Mouse (Mus musculus): ENCODE data around the gene St7l. TPM values are rescaled to one million over a fixed set of nuclear protein-coding genes. Genes with fewer than 3 reads are reported as not detected.
A peak's percentile ranks its signal among the peaks of the same experiment; 100 is the strongest.
"Not testable (repeated sequence)": the region's sequence is repeated elsewhere in the genome, so short reads cannot be mapped to it uniquely, and the experiment has no call there.

Gene St7l
- total RNA-seq (2015; ENCODE audit: low replicate concordance) (18.9 and 28.1 TPM in 2 replicates), total RNA-seq (2017; ENCODE audit: low replicate concordance) (6.4 and 19.6 TPM in 2 replicates)

- ATAC-seq (replicated peaks; ENCODE audit: low FRiP score, poor library complexity, severe bottlenecking) = peak; percentile 90
These were observed at the start of gene St7l, which contains the start of gene Capza1 for GRCm38 (mm10) chr3:104863786-104864650. St7l (plus strand) TSS chr3:104864005. Capza1 (minus strand) TSS chr3:104864505.

GRCm38 (mm10) chr3:104814746-104815145, 49.1 kb upstream of the St7l start:
- ATAC-seq (replicated peaks; ENCODE audit: low FRiP score, poor library complexity, severe bottlenecking) = no peak

- ATAC-seq (replicated peaks; ENCODE audit: low FRiP score, poor library complexity, severe bottlenecking) = no peak
These were observed 48.5 kb upstream of the St7l start for GRCm38 (mm10) chr3:104815346-104815745.

GRCm38 (mm10) chr3:104816130-104816529, 47.7 kb upstream of the St7l start:
- ATAC-seq (replicated peaks; ENCODE audit: low FRiP score, poor library complexity, severe bottlenecking) = no peak

DNA sequence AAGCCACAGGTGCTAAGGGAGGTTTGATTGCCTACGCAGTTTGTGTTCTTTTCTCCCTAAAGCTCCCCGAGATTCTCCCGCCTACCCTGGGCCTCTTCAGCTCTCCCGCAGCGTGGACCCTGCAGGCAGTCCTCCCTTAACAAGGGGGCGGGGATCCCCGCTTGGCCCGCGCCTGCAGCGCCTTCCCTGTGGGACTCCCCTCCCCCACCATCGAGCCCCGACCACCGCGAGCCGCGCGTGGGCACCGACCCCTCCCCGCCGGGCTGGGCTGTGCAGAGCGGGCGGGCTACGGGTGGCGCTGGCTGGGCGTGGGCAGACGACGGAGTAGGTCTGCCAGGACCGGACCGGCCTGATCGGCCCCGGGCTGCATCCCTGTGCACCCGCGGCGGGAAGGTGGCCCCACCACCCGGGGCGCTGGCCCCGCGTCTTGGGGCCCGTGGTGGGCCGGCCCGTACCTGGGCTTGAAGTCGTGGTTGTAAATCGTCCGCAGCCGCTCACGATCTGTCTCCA, 46.3 kb upstream of the St7l start:
- peak; percentile 77 for ATAC-seq (replicated peaks; ENCODE audit: low FRiP score, poor library complexity, severe bottlenecking)

GRCm38 (mm10) chr3:104817991-104818748, 45.6 kb upstream of the St7l start, which contains the start of gene Mov10:
Mov10 (minus strand) TSS chr3:104818563.
- peak; percentile 73 for ATAC-seq (replicated peaks; ENCODE audit: low FRiP score, poor library complexity, severe bottlenecking)

- ATAC-seq (replicated peaks; ENCODE audit: low FRiP score, poor library complexity, severe bottlenecking) = no peak
These were observed 45.1 kb upstream of the St7l start for GRCm38 (mm10) chr3:104818749-104819134.

DNA sequence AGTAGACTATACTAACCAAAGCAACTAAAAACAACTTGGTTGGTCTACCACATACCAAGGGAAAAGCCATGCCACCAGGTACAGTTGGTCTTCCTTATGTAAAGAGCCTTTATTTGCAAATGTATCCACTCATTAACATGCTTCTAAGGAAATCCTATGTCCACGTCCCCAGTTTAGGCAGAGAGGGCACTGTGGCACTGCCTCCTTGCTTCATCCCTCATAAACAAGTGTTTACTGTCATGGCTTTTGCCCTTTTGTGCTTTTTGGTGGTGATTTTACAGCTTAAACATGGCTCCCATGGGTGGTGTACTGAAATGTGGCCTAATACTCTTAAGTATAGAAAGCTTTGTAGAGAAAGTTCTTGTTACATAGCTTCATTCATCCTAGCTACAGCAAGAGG, 43.4 kb upstream of the St7l start:
- no peak for ATAC-seq (replicated peaks; ENCODE audit: low FRiP score, poor library complexity, severe bottlenecking)

DNA sequence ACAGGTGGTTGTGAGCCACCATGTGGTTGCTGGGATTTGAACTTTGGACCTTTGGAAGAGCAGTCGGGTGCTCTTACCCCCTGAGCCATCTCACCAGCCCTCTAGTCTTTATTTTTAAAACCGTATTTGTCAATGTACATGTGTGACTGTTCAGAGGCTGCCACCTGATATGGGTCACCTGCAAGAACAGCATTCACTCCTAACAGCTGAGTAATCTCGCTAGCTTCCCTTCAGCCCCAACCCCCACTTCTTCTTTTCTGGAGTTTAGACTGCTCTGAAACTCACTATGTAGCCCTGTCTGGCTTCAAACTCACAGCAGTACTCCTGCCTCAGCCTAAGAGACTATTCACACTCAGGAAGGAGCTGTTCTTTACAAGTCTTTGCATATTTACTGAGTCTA, 41.4 kb upstream of the St7l start:
- ATAC-seq (replicated peaks; ENCODE audit: low FRiP score, poor library complexity, severe bottlenecking) = no peak

DNA sequence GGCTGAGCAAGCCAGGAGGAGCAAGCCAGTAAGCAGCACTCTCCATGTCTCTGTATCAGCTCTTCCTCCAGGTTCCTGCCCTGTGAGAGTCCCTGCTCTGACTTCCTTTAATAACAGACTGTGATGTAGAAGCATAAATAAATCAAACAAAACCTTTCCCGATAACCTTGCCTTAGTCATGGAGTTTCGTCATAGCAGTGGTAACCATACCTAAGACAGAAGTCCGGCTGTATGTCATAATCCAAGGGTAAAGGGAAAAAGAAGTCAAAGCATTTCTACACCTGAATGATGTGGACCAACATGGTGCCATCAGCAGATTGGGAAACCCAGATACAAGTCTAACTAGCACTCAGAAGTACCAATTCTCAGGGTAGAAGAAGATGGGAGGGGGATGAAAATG, 28.0 kb upstream of the St7l start:
- ATAC-seq (replicated peaks; ENCODE audit: low FRiP score, poor library complexity, severe bottlenecking) = no peak

- ATAC-seq (replicated peaks; ENCODE audit: low FRiP score, poor library complexity, severe bottlenecking) = no peak
These were observed 22.8 kb upstream of the St7l start for GRCm38 (mm10) chr3:104841049-104841448.

DNA sequence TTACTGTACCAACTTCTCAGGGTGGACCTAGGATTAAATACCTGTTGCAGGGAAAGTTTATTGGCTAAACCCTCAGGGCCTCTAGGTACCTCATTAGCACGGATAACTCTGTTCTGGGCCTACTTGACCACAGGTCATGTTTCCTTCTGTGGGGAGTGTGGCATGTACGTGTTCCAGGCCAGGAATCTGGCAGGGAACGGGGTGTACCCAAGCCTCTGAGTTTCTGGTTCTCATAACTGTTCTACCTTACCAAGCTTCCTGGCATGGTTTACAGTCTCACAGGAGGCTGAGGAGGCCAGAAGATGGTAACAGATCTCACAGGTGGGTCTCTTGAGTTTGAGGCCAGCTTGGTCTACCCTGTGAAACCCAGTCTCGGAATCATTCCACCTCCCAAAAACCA, 17.2 kb upstream of the St7l start:
- ATAC-seq (replicated peaks; ENCODE audit: low FRiP score, poor library complexity, severe bottlenecking) = no peak

GRCm38 (mm10) chr3:104854465-104854864, 9.3 kb upstream of the St7l start:
- 0 out of 2 replicates have a peak, but pooled peaks have one; percentile 50 for ATAC-seq (replicated peaks; ENCODE audit: low FRiP score, poor library complexity, severe bottlenecking)

DNA sequence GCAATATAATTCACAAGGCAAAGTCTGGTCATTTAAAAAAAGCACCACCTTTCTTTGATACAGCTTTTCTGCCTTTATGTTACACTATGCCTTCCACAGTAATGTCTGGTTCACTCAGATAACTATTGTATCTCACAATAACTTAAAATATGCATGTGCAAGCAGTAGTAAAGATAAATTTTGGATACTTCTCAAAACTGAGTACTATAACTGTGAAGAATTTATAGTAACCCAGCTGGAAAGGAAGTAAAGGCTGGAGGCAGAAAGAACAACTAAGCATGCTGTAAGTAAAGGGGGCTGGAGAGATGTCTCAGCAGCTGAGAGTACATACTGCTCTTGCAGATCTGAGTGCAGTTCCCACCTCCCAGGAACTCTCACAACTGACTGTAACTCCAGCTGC, 8.9 kb upstream of the St7l start:
- peak; percentile 65 for ATAC-seq (replicated peaks; ENCODE audit: low FRiP score, poor library complexity, severe bottlenecking)

GRCm38 (mm10) chr3:104856106-104856505, 7.7 kb upstream of the St7l start:
- ATAC-seq (replicated peaks; ENCODE audit: low FRiP score, poor library complexity, severe bottlenecking) = peak; percentile 55; the same call in 1 of the 2 replicates

GRCm38 (mm10) chr3:104858560-104858959, 5.2 kb upstream of the St7l start:
- ATAC-seq (replicated peaks; ENCODE audit: low FRiP score, poor library complexity, severe bottlenecking) = 0 out of 2 replicates have a peak, but pooled peaks have one; percentile 53

GRCm38 (mm10) chr3:104864651-104865340, 991 bp downstream of the St7l start:
- peak; percentile 76 for ATAC-seq (replicated peaks; ENCODE audit: low FRiP score, poor library complexity, severe bottlenecking)

DNA sequence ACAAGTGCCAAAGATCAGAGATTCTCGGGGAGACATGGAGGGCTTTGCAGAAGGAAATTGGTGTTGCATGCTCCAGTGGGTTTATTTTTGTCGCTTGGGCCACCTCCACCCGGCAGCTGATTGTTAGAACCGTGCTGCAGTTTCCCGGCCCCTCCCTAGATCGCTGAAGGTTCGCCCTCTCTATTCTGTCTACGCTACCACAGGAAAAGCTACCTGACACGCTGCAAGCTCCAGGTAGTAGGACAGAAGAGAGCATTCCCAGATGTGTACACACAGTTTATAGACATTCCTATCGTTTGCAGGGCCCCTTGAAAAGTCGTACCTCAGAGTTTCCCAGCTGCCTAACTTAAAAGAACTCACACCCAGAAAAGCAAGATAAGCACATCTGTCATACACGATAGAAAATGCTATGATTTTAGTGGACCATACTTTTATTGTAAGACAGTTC, 1.6 kb downstream of the St7l start:
- ATAC-seq (replicated peaks; ENCODE audit: low FRiP score, poor library complexity, severe bottlenecking) = peak; percentile 36; the same call in 1 of the 2 replicates

DNA sequence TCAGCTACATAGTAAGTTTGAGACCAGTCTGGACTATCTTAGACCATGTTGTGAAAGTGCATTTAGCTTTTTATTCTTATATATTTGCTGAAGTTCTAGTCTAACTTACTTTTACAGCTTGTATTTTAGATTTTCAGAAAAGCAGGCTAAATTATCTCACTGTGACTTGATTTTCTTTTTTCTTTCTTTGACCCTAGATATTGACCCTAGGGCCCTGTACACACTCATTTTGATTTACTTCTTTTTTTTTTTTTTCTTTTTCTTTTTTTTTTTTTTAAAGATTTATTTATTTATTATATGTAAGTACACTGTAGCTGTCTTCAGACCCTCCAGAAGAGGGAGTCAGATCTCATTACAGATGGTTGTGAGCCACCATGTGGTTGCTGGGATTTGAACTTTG, 2.9 kb downstream of the St7l start:
- ATAC-seq (replicated peaks; ENCODE audit: low FRiP score, poor library complexity, severe bottlenecking) = not testable (repeated sequence)

DNA sequence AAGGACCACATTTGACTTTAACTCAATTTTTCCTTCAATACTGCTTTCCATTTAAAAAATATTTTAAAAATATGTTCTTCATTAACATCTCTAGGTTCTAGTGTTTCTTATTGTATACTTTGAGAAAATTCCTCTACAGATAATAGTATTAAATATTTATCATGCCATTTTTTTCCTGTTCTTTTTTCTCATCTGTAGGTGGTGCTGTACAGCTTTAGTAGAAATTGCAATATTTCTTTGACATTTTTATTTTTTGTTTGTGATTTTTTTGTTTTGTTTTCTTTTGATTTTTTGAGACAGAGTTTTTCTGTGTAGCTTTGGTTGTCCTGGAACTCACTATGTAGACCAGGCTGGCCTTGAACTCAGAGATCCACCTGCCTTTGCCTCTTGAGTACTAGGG, 5.8 kb downstream of the St7l start:
- ATAC-seq (replicated peaks; ENCODE audit: low FRiP score, poor library complexity, severe bottlenecking) = no peak
